Comparison of ENCODE assay signal across 8 mouse cellular contexts in the genomic region with DNA sequence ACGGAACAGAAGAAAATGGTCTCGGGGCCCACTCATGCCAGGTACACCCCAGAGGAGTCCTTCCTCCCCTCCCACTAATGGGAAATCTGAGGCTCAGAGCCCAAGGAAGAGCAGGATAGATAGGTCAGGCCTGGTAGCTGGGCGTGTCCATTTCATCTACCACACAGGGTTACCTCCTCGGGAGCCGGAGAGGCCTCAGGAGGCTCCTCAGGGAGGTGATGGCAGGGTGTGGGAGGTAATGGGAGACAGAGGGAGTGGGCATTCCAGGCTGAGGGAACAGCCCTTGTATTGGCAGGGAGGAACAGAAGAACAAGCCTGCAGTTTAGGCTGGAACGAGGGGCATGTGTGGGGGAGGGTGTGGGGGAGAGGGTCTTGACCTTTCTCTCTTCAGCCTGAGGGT. TPM values are rescaled to one million over a fixed set of nuclear protein-coding genes. Genes with fewer than 3 reads are reported as not detected.
DNase-seq lines count a peak whose midpoint lies in the region; ATAC-seq lines count a peak whose summit lies in the region.

No protein-coding gene starts in this region.

- 24% methylated on average over 6 of the region's 6 CpGs for WGBS in kidney, embryonic 16.5 days
- WGBS in forebrain, embryonic 15.5 days, result 8% methylated on average over 6 of the region's 6 CpGs
- WGBS in liver, embryonic 11.5 days, result 47% methylated on average over 6 of the region's 6 CpGs
- WGBS in neural tube, embryonic 14.5 days, result 21% methylated on average over 6 of the region's 6 CpGs

- peak overlapping the region; percentile 75 for H3K4me3 ChIP-seq in kidney, embryonic 16.5 days (ENCODE audit: low read length)
- peak overlapping the region; percentile 65 for H3K4me3 ChIP-seq in forebrain, embryonic 15.5 days
- peak overlapping the region; percentile 61 for H3K4me3 ChIP-seq in liver, embryonic 11.5 days (ENCODE audit: low read depth, low read length)
- peak overlapping the region; percentile 78 for H3K4me3 ChIP-seq in neural tube, embryonic 14.5 days (ENCODE audit: low read depth, low read length)

- peaks cover 13% of the 10 kb centered on the region for H3K36me3 ChIP-seq in kidney, embryonic 16.5 days (ENCODE audit: insufficient read depth, low read length)
- H3K36me3 ChIP-seq in forebrain, embryonic 15.5 days, result peaks cover 19% of the 10 kb centered on the region; the same call in 1 of the 2 replicates
- H3K36me3 ChIP-seq in liver, embryonic 11.5 days (ENCODE audit: control insufficient read depth, insufficient read depth, low read length), result no peaks in the 10 kb centered on the region
- H3K36me3 ChIP-seq in neural tube, embryonic 14.5 days (ENCODE audit: control insufficient read depth, insufficient read depth, low read length), result peaks cover 13% of the 10 kb centered on the region

- peak; percentile 14; the same call in 1 of the 2 replicates for ATAC-seq in kidney, embryonic 16.5 days (ENCODE audit: low FRiP score, low TSS enrichment)
- ATAC-seq in forebrain, embryonic 15.5 days (replicated peaks), result 0 out of 2 replicates have a peak, but pooled peaks have one; percentile 0
- ATAC-seq in liver, embryonic 11.5 days (replicated peaks; ENCODE audit: low FRiP score), result no peak
- ATAC-seq in neural tube, embryonic 14.5 days (ENCODE audit: low read depth), result no peak

- no peaks in the 10 kb centered on the region for H3K9me3 ChIP-seq in kidney, embryonic 16.5 days (ENCODE audit: low read length)
- H3K9me3 ChIP-seq in forebrain, embryonic 15.5 days, result no peaks in the 10 kb centered on the region
- H3K9me3 ChIP-seq in liver, embryonic 11.5 days (ENCODE audit: control insufficient read depth, low read length), result no peaks in the 10 kb centered on the region
- H3K9me3 ChIP-seq in neural tube, embryonic 14.5 days (ENCODE audit: control insufficient read depth, low read length), result no peaks in the 10 kb centered on the region

- peak overlapping the region; percentile 98 for H3K9ac ChIP-seq in kidney, embryonic 16.5 days (replicated peaks; ENCODE audit: low read length)
- peak overlapping the region; percentile 89 for H3K9ac ChIP-seq in forebrain, embryonic 15.5 days (replicated peaks)
- peak overlapping the region; percentile 13 for H3K9ac ChIP-seq in liver, embryonic 11.5 days (ENCODE audit: low read depth, low read length)
- peak overlapping the region; percentile 95 for H3K9ac ChIP-seq in neural tube, embryonic 14.5 days (replicated peaks; ENCODE audit: low read depth, low read length)

- DNase-seq in kidney, adult 9 months, result no peak
- DNase-seq in liver, embryonic 11.5 days (ENCODE audit: low spot score), result no peak
- no peak for DNase-seq in spleen, postnatal 36 days (ENCODE audit: low spot score in 2 of 2)
- DNase-seq in ovary, postnatal 10 days (ENCODE audit: low spot score), result no peak
- DNase-seq in ovary, adult 18-20 months (ENCODE audit: low spot score), result no peak

- H3K4me2 ChIP-seq in kidney, embryonic 16.5 days (replicated peaks; ENCODE audit: low read depth, low read length), result peak overlapping the region; percentile 74
- H3K4me2 ChIP-seq in forebrain, embryonic 15.5 days (replicated peaks), result peak overlapping the region; percentile 91
- H3K4me2 ChIP-seq in liver, embryonic 11.5 days, result peak overlapping the region; percentile 65
- H3K4me2 ChIP-seq in neural tube, embryonic 14.5 days (ENCODE audit: low read depth, low read length), result peak overlapping the region; percentile 95

- no peaks in the 10 kb centered on the region for H3K27me3 ChIP-seq in kidney, embryonic 16.5 days (ENCODE audit: insufficient read depth, low read length)
- no peaks in the 10 kb centered on the region for H3K27me3 ChIP-seq in forebrain, embryonic 15.5 days
- H3K27me3 ChIP-seq in liver, embryonic 11.5 days (replicated peaks; ENCODE audit: control insufficient read depth, insufficient read depth, low read length), result peaks cover 35% of the 10 kb centered on the region
- no peaks in the 10 kb centered on the region for H3K27me3 ChIP-seq in neural tube, embryonic 14.5 days (ENCODE audit: control insufficient read depth, insufficient read depth, low read length)

- H3K4me1 ChIP-seq in kidney, embryonic 16.5 days (ENCODE audit: insufficient read depth, low read length), result peaks cover 65% of the 10 kb centered on the region
- H3K4me1 ChIP-seq in forebrain, embryonic 15.5 days, result peaks cover 47% of the 10 kb centered on the region
- H3K4me1 ChIP-seq in liver, embryonic 11.5 days (replicated peaks; ENCODE audit: control insufficient read depth, insufficient read depth, low read length), result peaks cover 21% of the 10 kb centered on the region
- peaks cover 41% of the 10 kb centered on the region for H3K4me1 ChIP-seq in neural tube, embryonic 14.5 days (ENCODE audit: control insufficient read depth, insufficient read depth, low read length)

- peak overlapping the region; percentile 99 for H3K27ac ChIP-seq in kidney, embryonic 16.5 days (ENCODE audit: low read length)
- H3K27ac ChIP-seq in forebrain, embryonic 15.5 days (replicated peaks), result peak overlapping the region; percentile 100
- peak overlapping the region; percentile 4; the same call in 1 of the 2 replicates for H3K27ac ChIP-seq in liver, embryonic 11.5 days (ENCODE audit: low read depth, low read length)
- peak overlapping the region; percentile 100 for H3K27ac ChIP-seq in neural tube, embryonic 14.5 days (ENCODE audit: low read depth, low read length)

RNA-seq across cellular contexts. Expression of a gene that starts 1.7 kb away (rescaled TPM):
- 18.9 and 19.8 TPM in 2 replicates for polyA plus RNA-seq in kidney, embryonic 16.5 days (2015; fragmentation: Nextera tagmentation; extraction: Ambion mirVana)
- 20.7 and 23.5 TPM in 2 replicates for polyA plus RNA-seq in forebrain, embryonic 15.5 days (2015; fragmentation: Nextera tagmentation; extraction: Ambion mirVana)
- polyA plus RNA-seq in liver, embryonic 11.5 days (2014; fragmentation: Nextera tagmentation; extraction: Ambion mirVana), result 5.8 and 7.4 TPM in 2 replicates
- polyA plus RNA-seq in neural tube, embryonic 14.5 days (2014; fragmentation: Nextera tagmentation; extraction: Ambion mirVana), result 13.9 and 14.9 TPM in 2 replicates

RNA-seq across cellular contexts. Expression of a gene that starts 14.5 kb away (rescaled TPM):
- 494 and 537 TPM in 2 replicates for polyA plus RNA-seq in kidney, embryonic 16.5 days (2015; fragmentation: Nextera tagmentation; extraction: Ambion mirVana)
- polyA plus RNA-seq in forebrain, embryonic 15.5 days (2015; fragmentation: Nextera tagmentation; extraction: Ambion mirVana), result 568 and 598 TPM in 2 replicates
- 716 and 742 TPM in 2 replicates for polyA plus RNA-seq in liver, embryonic 11.5 days (2014; fragmentation: Nextera tagmentation; extraction: Ambion mirVana)
- 712 and 779 TPM in 2 replicates for polyA plus RNA-seq in neural tube, embryonic 14.5 days (2014; fragmentation: Nextera tagmentation; extraction: Ambion mirVana)

RNA-seq across cellular contexts. Expression of a gene that starts 14.6 kb away (rescaled TPM):
- polyA plus RNA-seq in kidney, embryonic 16.5 days (2015; fragmentation: Nextera tagmentation; extraction: Ambion mirVana), result 16.5 and 16.8 TPM in 2 replicates
- 17.3 and 18.4 TPM in 2 replicates for polyA plus RNA-seq in forebrain, embryonic 15.5 days (2015; fragmentation: Nextera tagmentation; extraction: Ambion mirVana)
- polyA plus RNA-seq in liver, embryonic 11.5 days (2014; fragmentation: Nextera tagmentation; extraction: Ambion mirVana), result 21.9 TPM in 2 replicates
- 10.7 and 13.1 TPM in 2 replicates for polyA plus RNA-seq in neural tube, embryonic 14.5 days (2014; fragmentation: Nextera tagmentation; extraction: Ambion mirVana)

RNA-seq across cellular contexts. Expression of a gene that starts 22.9 kb away (rescaled TPM):
- polyA plus RNA-seq in kidney, embryonic 16.5 days (2015; fragmentation: Nextera tagmentation; extraction: Ambion mirVana), result 26.7 and 30.7 TPM in 2 replicates
- polyA plus RNA-seq in forebrain, embryonic 15.5 days (2015; fragmentation: Nextera tagmentation; extraction: Ambion mirVana), result 32.0 and 36.5 TPM in 2 replicates
- polyA plus RNA-seq in liver, embryonic 11.5 days (2014; fragmentation: Nextera tagmentation; extraction: Ambion mirVana), result 24.3 and 28.9 TPM in 2 replicates
- polyA plus RNA-seq in neural tube, embryonic 14.5 days (2014; fragmentation: Nextera tagmentation; extraction: Ambion mirVana), result 31.4 and 34.8 TPM in 2 replicates

RNA-seq across cellular contexts. Expression of a gene that starts 37.3 kb away (rescaled TPM):
- polyA plus RNA-seq in kidney, embryonic 16.5 days (2015; fragmentation: Nextera tagmentation; extraction: Ambion mirVana), result 13.6 and 16.6 TPM in 2 replicates
- 16.5 and 16.7 TPM in 2 replicates for polyA plus RNA-seq in forebrain, embryonic 15.5 days (2015; fragmentation: Nextera tagmentation; extraction: Ambion mirVana)
- polyA plus RNA-seq in liver, embryonic 11.5 days (2014; fragmentation: Nextera tagmentation; extraction: Ambion mirVana), result 8.9 and 9.7 TPM in 2 replicates
- polyA plus RNA-seq in neural tube, embryonic 14.5 days (2014; fragmentation: Nextera tagmentation; extraction: Ambion mirVana), result 12.4 and 13.4 TPM in 2 replicates

Comparison
In these comparisons a context has a peak if more than half of its experiments do, and no peak if none do; other contexts are left out.
1. ATAC-seq: peak in kidney, embryonic 16.5 days (single experiment) and forebrain, embryonic 15.5 days (single experiment); none in liver, embryonic 11.5 days (single experiment) and neural tube, embryonic 14.5 days (single experiment).
2. H3K27ac ChIP-seq: peak in every context shown above with its lines; median percentile 100 in forebrain, embryonic 15.5 days; 100 in neural tube, embryonic 14.5 days; 99 in kidney, embryonic 16.5 days; 4 in liver, embryonic 11.5 days.
3. H3K9ac ChIP-seq: peak in every context shown above with its lines; median percentile 98 in kidney, embryonic 16.5 days; 95 in neural tube, embryonic 14.5 days; 89 in forebrain, embryonic 15.5 days; 13 in liver, embryonic 11.5 days.
4. Peak in every context shown above with its lines, with median percentiles within 50 percentile points of each other: H3K4me2 ChIP-seq and H3K4me3 ChIP-seq.